Mouse (Mus musculus) heart, embryonic 15.5 days (tissue): ENCODE measurements around the gene Pfdn2. TPM values are rescaled to one million over a fixed set of nuclear protein-coding genes. Genes with fewer than 3 reads are reported as not detected.
A peak's percentile ranks its signal among the peaks of the same experiment; 100 is the strongest.

ENCODE experiments used
- ATAC-seq: fragments of 200-750 bp; cut with Nextera tagmentation; replicated peaks from 2 replicates; pipeline ENCODE4 v1.8.0; 2017; ENCODE audit warnings: low read depth, moderate TSS enrichment; ENCODE audit not compliant: insufficient number of reproducible peaks, insufficient read depth, low FRiP score
- H3K27ac ChIP-seq: fragments of 300-500 bp; sonication (generic); 2 replicates; pipeline ENCODE4 v1.5.1; 2015; ENCODE audit warnings: mild to moderate bottlenecking, inconsistent platforms
- H3K27me3 ChIP-seq: fragments of 300-500 bp; sonication (generic); 2 replicates; pipeline ENCODE4 v1.6.1; 2015; ENCODE audit warnings: inconsistent platforms
- H3K36me3 ChIP-seq: fragments of 300-500 bp; sonication (generic); 2 replicates; pipeline ENCODE4 v1.6.1; 2015; ENCODE audit warnings: mild to moderate bottlenecking, inconsistent platforms
- H3K4me1 ChIP-seq: fragments of 300-500 bp; sonication (generic); replicated peaks from 2 replicates; pipeline ENCODE4 v1.6.1; 2015; ENCODE audit warnings: inconsistent platforms
- H3K4me2 ChIP-seq: fragments of 300-500 bp; sonication (generic); 2 replicates; pipeline ENCODE4 v1.6.1; 2015; ENCODE audit warnings: inconsistent platforms, mild to moderate bottlenecking, moderate library complexity
- H3K4me3 ChIP-seq: fragments of 300-500 bp; sonication (generic); 2 replicates; pipeline ENCODE4 v1.5.1; 2015; ENCODE audit warnings: mild to moderate bottlenecking, inconsistent platforms
- H3K9ac ChIP-seq: fragments of 300-500 bp; sonication (generic); 2 replicates; pipeline ENCODE4 v1.6.1; 2015; ENCODE audit warnings: mild to moderate bottlenecking, inconsistent platforms
- H3K9me3 ChIP-seq: fragments of 300-500 bp; sonication (generic); replicated peaks from 2 replicates; pipeline ENCODE4 v1.6.1; 2016; ENCODE audit warnings: inconsistent platforms
- WGBS: fragments of 180-500 bp; shearing (Covaris S2); methylation state at CpG from one replicate; pipeline ENCODE4 v1.1.7; 2015; ENCODE audit warnings: mixed read lengths; 5-methylcytosine and 5-hydroxymethylcytosine counted together
- polyA plus RNA-seq: library from polyadenylated mRNA; unstranded; fragments of >200 nt; fragmentation: Nextera tagmentation; extraction: Ambion mirVana; gene quantifications from 2 replicates; pipeline ENCODE4 v1.2.1, GENCODE M21; 2015

Pfdn2 gene
- polyA plus RNA-seq, 1 experiment from 2014 or later, result 91.0 TPM

- H3K27me3 ChIP-seq, result no peaks in the 10 kb centered on the region
- H3K9me3 ChIP-seq, result no peaks in the 10 kb centered on the region
- peak within 1 kb of the TSS; percentile 100 for H3K27ac ChIP-seq
- 0 out of 2 replicates have a peak, but pooled peaks cover 3% of the 10 kb centered on the region for H3K36me3 ChIP-seq
- WGBS, result under 1% methylated on average over 48 of the region's 48 CpGs
- H3K4me1 ChIP-seq, result peaks cover 41% of the 10 kb centered on the region
- H3K4me3 ChIP-seq, result peak within 1 kb of the TSS; percentile 92
- H3K9ac ChIP-seq, result peak within 1 kb of the TSS; percentile 97
- H3K4me2 ChIP-seq, result peak within 1 kb of the TSS; percentile 70
- ATAC-seq, result peak; percentile 92
Observed at GRCm38 (mm10) chr1:171328839-171329432, 16.5 kb upstream of the Pfdn2 start, which contains the start of gene Dedd. Gene Dedd (plus strand): TSS chr1:171329145.

DNA sequence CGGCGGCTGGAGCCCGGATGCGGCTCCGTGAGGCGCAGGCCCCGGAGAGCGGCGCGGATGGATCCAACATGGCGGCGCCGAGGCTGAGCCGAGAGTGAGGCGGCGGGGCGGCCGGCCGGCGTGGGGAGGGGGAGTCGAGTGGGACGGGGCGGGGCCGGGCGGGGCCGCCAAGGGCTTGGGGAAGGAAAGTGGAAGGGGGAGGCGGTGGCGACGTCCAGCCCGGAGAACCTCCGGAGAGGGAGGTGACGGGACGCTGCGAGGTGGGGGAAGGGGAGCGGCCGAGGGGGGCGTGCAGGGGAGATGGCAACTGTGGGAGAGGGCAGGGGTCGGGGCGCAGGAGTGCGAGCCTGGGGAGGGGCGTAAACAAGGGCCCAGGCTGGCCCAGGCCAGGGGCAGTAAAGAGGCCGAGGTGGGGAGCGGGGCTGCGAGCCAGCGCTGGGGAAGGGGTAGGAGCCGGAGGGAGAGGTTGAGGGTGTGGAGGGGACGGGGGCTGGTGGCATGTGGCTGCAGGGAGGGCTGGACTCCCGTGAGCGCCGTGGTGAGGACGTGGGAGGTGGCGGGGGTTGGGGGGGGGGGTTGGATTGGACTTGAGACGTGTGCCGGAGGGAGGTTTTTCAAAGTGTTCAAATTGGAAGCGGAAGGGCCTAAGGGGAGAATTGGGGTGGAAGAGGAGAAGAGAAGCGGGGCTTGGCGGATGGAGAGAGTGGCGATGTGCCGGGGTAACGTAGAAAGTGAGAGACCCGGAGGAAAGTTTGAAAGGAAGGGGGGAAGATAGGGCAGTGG, 15.8 kb upstream of the Pfdn2 start:
- H3K9me3 ChIP-seq, result no peaks in the 10 kb centered on the region
- peak; percentile 89 for ATAC-seq
- H3K27ac ChIP-seq, result peak overlapping the region; percentile 100
- no peaks in the 10 kb centered on the region for H3K27me3 ChIP-seq
- H3K9ac ChIP-seq, result peak overlapping the region; percentile 97
- H3K4me1 ChIP-seq, result peaks cover 41% of the 10 kb centered on the region
- peak overlapping the region; percentile 70 for H3K4me2 ChIP-seq
- peak overlapping the region; percentile 92 for H3K4me3 ChIP-seq
- H3K36me3 ChIP-seq, result 0 out of 2 replicates have a peak, but pooled peaks cover 3% of the 10 kb centered on the region
- 1% methylated on average over 60 of the region's 61 CpGs for WGBS

DNA sequence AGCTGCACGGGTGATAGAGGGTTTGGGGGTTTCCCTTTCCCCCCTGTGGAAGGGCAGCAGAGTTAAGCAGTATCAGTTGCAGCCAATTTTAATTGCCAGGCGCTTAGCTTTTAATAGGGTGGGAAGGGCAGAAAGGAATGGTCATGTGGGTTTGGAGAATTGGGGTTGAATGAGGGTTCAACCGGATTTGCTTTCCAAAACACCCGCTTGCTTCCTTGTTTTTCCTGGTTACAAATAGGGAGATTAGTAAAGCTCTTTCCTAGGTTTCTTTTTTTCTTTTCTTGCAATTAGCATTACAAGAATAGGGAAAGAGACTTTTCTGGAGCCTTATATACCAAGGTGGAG, 15.3 kb upstream of the Pfdn2 start:
- H3K4me3 ChIP-seq, result peak overlapping the region; percentile 92
- peak overlapping the region; percentile 100 for H3K27ac ChIP-seq
- H3K9ac ChIP-seq, result peak overlapping the region; percentile 97
- peaks cover 41% of the 10 kb centered on the region for H3K4me1 ChIP-seq
- ATAC-seq, result no peak
- no peaks in the 10 kb centered on the region for H3K27me3 ChIP-seq
- peak overlapping the region; percentile 70 for H3K4me2 ChIP-seq
- 1% methylated on average over 4 of the region's 4 CpGs for WGBS
- H3K36me3 ChIP-seq, result 0 out of 2 replicates have a peak, but pooled peaks cover 3% of the 10 kb centered on the region
- no peaks in the 10 kb centered on the region for H3K9me3 ChIP-seq

DNA sequence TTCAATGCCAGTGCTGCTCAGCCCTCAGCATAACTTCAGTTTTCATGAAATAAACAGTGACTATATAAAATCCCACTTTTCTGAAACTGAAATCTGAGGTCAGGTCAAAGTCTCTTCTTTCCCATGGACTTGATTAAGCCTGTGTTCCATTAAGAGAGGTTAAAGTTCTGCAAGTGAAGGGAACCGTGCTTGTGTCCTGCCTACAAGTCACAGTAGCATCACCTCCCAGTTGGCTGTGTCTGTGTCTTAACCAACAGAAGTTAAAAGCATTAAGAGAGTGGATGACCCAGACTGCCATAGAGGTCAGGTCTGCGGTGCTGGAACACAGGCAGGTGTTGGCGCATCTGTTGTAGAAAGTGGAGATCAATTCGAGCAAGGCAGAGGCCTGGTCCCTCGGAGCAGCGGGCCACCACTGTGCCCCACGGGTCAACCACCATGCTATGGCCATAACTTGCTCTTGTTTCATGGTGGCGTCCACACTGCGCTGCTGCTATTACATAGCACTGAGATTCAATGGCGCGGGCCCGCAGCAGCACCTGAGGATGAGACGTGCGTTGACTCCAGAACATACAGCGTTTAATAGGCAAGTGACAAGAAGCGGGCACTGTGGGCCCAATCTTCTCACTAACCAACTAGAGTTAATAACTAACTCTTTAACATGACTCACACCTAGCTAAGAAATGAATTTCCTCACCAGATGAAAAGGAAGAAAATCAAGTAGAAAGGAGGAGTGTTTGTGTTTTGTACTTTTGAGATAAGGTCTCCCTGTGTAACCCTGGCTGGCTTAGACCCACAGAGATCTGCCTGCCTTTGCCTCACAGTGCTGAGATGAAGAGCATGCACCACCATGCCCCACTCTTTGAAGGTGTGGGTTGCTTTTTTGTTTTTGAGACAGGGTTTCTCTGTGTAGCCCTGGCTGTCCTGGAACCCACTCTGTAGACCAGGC, 2.9 kb upstream of the Pfdn2 start:
- Histone ChIP-seq H3K4me2 (no peak overlapping the region), H3K27me3 (no peaks in the 10 kb centered on the region), H3K36me3 (peaks cover 54% of the 10 kb centered on the region), H3K9me3 (0 out of 2 replicates have a peak, but pooled peaks cover 6% of the 10 kb centered on the region), H3K4me3 (no peak overlapping the region), H3K27ac (no peak overlapping the region), H3K9ac (no peak overlapping the region), H3K4me1 (peaks cover 25% of the 10 kb centered on the region)
- 94% methylated on average over 16 of the region's 16 CpGs for WGBS
- ATAC-seq, result no peak

GRCm38 (mm10) chr1:171343922-171344677, 1.4 kb upstream of the Pfdn2 start:
- Histone ChIP-seq H3K4me1 (peaks cover 27% of the 10 kb centered on the region), H3K9me3 (0 out of 2 replicates have a peak, but pooled peaks cover 6% of the 10 kb centered on the region), H3K4me2 (peak overlapping the region; percentile 87), H3K36me3 (peaks cover 42% of the 10 kb centered on the region), H3K27me3 (no peaks in the 10 kb centered on the region), H3K27ac (no peak overlapping the region), H3K4me3 (peak overlapping the region; percentile 88), H3K9ac (no peak overlapping the region)
- no peak for ATAC-seq
- WGBS, result 75% methylated on average over 9 of the region's 9 CpGs

- Histone ChIP-seq H3K9ac (peak overlapping the region; percentile 87), H3K4me3 (peak overlapping the region; percentile 88), H3K4me2 (peak overlapping the region; percentile 87), H3K27ac (peak overlapping the region; percentile 71; the same call in 1 of the 2 replicates), H3K4me1 (peaks cover 27% of the 10 kb centered on the region), H3K9me3 (0 out of 2 replicates have a peak, but pooled peaks cover 6% of the 10 kb centered on the region), H3K36me3 (peaks cover 36% of the 10 kb centered on the region), H3K27me3 (no peaks in the 10 kb centered on the region)
- 67% methylated on average over 9 of the region's 9 CpGs for WGBS
- ATAC-seq, result no peak
Observed at GRCm38 (mm10) chr1:171344715-171345114, 755 bp upstream of the Pfdn2 start.

DNA sequence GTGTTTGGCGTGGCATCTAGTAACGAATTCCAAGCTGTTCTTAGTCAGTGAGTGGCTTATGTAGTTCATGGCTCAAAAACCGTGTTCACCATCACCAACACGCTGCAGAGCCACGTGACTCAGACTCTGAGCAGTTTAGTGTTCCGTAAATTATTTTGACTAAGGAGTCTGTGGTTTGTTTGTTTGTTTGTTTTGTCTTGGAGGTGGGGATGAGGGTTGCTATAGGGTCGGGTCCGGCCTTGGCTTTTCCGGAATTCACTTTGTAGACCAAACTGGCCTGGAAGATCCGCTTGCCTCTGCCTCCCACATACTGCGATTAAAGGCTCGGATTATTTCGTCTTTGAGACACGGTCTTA, 603 bp downstream of the Pfdn2 start:
- Histone ChIP-seq H3K27ac (no peak overlapping the region; the same call in 1 of the 2 replicates), H3K4me3 (peak overlapping the region; percentile 88), H3K9me3 (0 out of 2 replicates have a peak, but pooled peaks cover 6% of the 10 kb centered on the region), H3K36me3 (peaks cover 23% of the 10 kb centered on the region), H3K4me2 (peak overlapping the region; percentile 87), H3K9ac (peak overlapping the region; percentile 87), H3K27me3 (no peaks in the 10 kb centered on the region), H3K4me1 (peaks cover 27% of the 10 kb centered on the region)
- no peak; the same call in 1 of the 2 replicates for ATAC-seq
- WGBS, result under 1% methylated on average over 14 of the region's 14 CpGs

- Histone ChIP-seq H3K4me3 (no peak overlapping the region), H3K4me1 (peaks cover 29% of the 10 kb centered on the region), H3K36me3 (no peaks in the 10 kb centered on the region; the same call in 1 of the 2 replicates), H3K9ac (no peak overlapping the region), H3K9me3 (0 out of 2 replicates have a peak, but pooled peaks cover 6% of the 10 kb centered on the region), H3K27me3 (no peaks in the 10 kb centered on the region), H3K4me2 (no peak overlapping the region), H3K27ac (no peak overlapping the region)
- no peak for ATAC-seq
- WGBS, result 83% methylated on average over 3 of the region's 3 CpGs
Observed at GRCm38 (mm10) chr1:171348665-171349064, 3.2 kb downstream of the Pfdn2 start.

DNA sequence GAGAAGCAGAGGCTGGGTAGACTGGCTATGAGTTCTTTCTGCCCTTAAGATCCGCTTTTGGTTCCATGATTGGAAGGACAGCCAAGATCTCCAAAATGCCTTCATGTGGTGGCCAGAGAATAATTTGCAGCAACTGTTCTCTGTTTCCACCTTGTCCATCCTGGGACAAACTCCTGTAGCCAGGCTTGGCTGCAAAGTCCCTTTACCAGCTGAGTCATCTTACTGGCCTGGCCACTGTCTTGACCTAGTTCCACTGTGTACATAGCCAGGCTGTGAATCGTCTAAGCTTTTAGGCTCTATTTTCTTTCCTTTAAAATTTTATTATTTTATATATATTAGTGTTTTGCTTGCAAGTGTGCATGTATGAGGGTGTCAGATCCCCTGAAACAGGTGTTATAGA, 3.7 kb downstream of the Pfdn2 start:
- Histone ChIP-seq H3K27ac (no peak overlapping the region), H3K36me3 (no peaks in the 10 kb centered on the region; the same call in 1 of the 2 replicates), H3K27me3 (no peaks in the 10 kb centered on the region), H3K4me1 (peaks cover 24% of the 10 kb centered on the region), H3K9me3 (0 out of 2 replicates have a peak, but pooled peaks cover 6% of the 10 kb centered on the region), H3K9ac (no peak overlapping the region), H3K4me2 (no peak overlapping the region), H3K4me3 (no peak overlapping the region)
- WGBS, result 86% methylated on average over 2 of the region's 2 CpGs
- ATAC-seq, result no peak

DNA sequence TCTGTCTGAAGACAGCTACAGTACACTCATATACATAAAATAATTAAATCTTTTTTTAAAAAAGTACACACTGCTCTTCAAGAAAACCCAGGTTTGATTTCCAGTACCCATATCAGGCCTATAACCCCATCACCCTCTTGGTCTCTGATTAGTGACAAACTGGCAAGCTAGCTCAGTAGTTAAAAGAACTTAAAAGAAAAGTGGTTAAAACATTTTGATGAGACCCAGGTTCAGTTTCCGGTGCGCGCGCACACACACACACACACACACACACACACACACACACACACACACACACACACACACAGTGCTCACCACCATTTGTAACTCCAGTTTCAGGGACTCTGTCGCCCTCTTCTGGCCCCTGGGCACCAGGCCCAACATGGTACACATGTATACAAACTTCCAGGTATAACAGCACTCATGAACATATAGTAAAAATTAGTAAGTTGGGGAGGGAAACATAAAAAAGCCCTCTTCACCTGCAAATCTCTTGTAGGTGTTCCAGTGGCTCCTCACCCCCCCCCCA, 10.4 kb downstream of the Pfdn2 start:
- H3K36me3 ChIP-seq, result peaks cover 28% of the 10 kb centered on the region
- H3K9me3 ChIP-seq, result no peaks in the 10 kb centered on the region
- no peaks in the 10 kb centered on the region for H3K27me3 ChIP-seq
- no peak overlapping the region for H3K4me3 ChIP-seq
- no peak overlapping the region for H3K27ac ChIP-seq
- H3K4me2 ChIP-seq, result no peak overlapping the region
- no peak for ATAC-seq
- no peak overlapping the region for H3K9ac ChIP-seq
- whole genome bisulfite sequencing, result 80% methylated on average over 5 of the region's 5 CpGs
- peaks cover 8% of the 10 kb centered on the region for H3K4me1 ChIP-seq
